Mouse (Mus musculus) retina, adult 2 months (tissue): ENCODE results near the gene Cog3.
"Not testable (repeated sequence)": the region's sequence is repeated elsewhere in the genome, so short reads cannot be mapped to it uniquely, and the experiment has no call there.

Source experiments
- DNase-seq: peaks from one replicate; pipeline ENCODE4 v3.0.0-alpha.2; 2012; ENCODE audit warnings: low read depth, low spot score

Gene Cog3

DNA sequence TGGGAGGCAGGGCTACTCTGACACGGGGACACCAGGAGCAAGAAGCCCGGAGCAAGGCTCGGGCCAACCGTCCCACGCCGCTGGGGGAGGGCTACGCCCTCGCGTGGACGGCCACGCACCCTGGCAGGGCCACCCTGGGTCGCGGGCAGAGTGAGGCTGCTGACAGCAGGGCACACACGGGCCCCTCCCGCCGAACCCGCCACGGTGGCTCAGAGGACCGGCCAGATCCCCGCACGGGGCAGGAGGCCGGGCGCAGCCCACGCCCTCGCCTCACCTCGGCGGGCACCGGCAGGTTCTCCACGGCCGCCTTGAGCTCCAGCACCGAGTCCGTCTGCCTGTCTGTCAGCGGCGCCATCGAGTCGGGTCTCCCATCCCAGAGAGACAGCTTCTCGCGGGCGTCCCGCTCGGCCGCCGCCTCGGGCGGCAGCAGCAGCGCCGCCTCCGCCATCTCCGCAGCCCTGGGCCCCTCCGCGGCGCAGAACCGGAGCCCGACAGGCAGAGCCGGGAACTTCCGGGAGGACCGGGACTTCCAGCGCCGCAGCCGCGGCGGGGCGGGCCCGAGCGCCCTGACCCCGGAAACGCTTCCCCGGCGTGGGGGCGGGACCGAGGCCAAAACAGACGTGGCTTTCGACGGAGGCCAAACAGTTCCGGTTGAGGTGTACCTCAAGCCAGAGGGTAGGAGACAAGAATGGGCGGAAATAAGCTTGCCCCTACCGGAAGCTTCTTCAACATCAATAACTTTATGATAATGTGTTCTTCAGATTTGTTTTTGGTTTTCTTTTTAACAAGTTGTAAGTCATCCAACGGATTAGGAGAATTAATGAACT, at the start of gene Cog3:
Cog3 (minus strand) TSS at position 527 of the 827 bp plus-strand sequence.
- peak; percentile 85 for DNase-seq

GRCm38 (mm10) chr14:75797769-75798386, 43.6 kb upstream of the Cog3 start:
- no peak for DNase-seq

GRCm38 (mm10) chr14:75795918-75796317, 41.6 kb upstream of the Cog3 start:
- no peak for DNase-seq

- DNase-seq, result no peak
These were observed 40.4 kb upstream of the Cog3 start for GRCm38 (mm10) chr14:75794726-75795125.

- no peak for DNase-seq
These were observed 40.0 kb upstream of the Cog3 start for GRCm38 (mm10) chr14:75794324-75794723.

GRCm38 (mm10) chr14:75793110-75793509, 38.8 kb upstream of the Cog3 start:
- DNase-seq, result no peak

GRCm38 (mm10) chr14:75791372-75791771, 37.1 kb upstream of the Cog3 start:
- DNase-seq, result no peak

GRCm38 (mm10) chr14:75790411-75790996, 36.2 kb upstream of the Cog3 start:
- no peak for DNase-seq

DNA sequence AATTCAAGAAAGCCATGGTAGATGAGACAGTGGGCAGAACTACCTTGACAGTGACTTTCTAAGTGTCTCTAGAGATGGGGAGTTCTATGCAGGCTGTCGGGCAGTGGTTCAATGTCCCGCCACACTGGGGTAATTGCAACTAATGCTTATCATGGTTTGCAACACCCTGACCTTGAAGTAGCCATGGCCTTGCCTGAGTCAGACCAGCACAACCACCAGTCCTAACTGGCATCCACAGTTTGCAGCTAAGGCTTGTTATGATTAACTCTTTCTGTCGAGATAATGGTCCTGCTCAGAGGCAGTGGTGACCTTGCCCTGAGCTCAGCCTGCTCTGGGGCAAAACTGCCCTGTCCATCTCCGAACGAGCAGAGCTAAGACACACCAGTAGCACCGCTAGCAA, 35.0 kb upstream of the Cog3 start:
- no peak for DNase-seq

GRCm38 (mm10) chr14:75787794-75788175, 33.5 kb upstream of the Cog3 start:
- DNase-seq, result no peak

GRCm38 (mm10) chr14:75786868-75787793, 32.8 kb upstream of the Cog3 start, which contains the start of gene Slc25a30:
Gene Slc25a30, minus strand, starts transcription at chr14:75787037.
- peak; percentile 65 for DNase-seq

DNA sequence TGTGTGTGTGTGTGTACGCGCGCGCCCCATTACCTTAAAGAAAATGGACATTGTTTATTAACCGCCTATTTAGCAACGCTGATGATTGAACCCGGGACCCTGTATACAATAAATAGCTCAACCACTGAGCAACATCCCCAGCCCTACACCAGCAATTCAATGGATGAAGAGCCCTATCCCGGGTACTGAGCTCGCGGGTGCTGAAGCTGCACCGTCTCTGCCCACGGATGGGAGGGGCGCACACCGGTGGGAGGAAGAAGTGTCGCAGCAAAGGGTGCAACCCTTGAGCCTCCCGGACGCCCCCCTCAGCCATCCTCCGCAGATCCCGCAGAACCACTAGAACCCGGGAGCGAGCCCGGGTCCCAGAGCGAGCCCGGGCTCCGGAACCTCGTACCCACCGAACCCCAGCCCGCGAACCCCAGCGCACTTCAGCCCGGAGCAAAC, 32.1 kb upstream of the Cog3 start:
- no peak for DNase-seq

DNA sequence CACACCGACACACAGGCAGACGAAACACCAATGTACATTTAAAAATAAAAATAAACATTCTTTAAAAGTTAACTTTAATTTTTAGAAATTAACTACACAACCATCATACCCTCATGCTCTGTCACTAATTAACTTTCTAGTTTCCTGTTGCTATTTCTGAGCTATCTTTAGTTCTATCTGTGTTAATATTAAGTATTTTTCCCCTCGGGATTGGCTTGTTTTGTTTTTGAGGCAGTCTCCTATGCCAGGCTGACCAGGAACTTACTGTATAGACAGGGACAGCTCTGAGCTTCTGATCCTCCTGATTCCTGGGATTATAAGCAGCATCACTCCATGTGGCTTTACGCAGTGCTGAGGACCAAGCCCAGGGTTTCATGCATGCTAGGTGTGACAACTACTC, 25.6 kb upstream of the Cog3 start:
- DNase-seq, result no peak

GRCm38 (mm10) chr14:75776637-75777036, 22.3 kb upstream of the Cog3 start:
- DNase-seq, result no peak

- no peak for DNase-seq
These were observed 19.1 kb upstream of the Cog3 start for GRCm38 (mm10) chr14:75773431-75773830.

GRCm38 (mm10) chr14:75772407-75772806, 18.1 kb upstream of the Cog3 start:
- DNase-seq, result not testable (repeated sequence)

DNA sequence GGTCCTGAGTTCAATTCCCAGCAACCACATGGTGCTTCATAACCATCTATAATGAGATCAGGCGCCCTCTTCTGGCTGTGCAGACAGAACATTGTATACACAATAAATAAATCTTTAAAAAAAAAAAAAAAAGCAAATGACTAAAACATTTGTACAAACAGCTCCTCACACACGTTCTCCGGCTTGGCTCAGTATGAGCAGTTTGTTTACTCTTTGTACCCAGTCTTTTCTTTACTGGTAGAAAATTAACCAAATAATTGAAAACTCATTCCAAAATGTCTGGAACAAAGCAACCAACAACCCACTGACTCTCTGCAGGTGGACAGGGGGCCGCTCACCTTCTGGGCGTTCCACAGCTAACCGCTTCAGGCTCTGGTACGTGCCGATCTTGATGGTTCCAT, 16.8 kb upstream of the Cog3 start:
- DNase-seq, result no peak

- no peak for DNase-seq
These were observed 15.0 kb upstream of the Cog3 start for GRCm38 (mm10) chr14:75769334-75769733.

- DNase-seq, result no peak
These were observed 13.9 kb upstream of the Cog3 start for GRCm38 (mm10) chr14:75768275-75768608.

DNA sequence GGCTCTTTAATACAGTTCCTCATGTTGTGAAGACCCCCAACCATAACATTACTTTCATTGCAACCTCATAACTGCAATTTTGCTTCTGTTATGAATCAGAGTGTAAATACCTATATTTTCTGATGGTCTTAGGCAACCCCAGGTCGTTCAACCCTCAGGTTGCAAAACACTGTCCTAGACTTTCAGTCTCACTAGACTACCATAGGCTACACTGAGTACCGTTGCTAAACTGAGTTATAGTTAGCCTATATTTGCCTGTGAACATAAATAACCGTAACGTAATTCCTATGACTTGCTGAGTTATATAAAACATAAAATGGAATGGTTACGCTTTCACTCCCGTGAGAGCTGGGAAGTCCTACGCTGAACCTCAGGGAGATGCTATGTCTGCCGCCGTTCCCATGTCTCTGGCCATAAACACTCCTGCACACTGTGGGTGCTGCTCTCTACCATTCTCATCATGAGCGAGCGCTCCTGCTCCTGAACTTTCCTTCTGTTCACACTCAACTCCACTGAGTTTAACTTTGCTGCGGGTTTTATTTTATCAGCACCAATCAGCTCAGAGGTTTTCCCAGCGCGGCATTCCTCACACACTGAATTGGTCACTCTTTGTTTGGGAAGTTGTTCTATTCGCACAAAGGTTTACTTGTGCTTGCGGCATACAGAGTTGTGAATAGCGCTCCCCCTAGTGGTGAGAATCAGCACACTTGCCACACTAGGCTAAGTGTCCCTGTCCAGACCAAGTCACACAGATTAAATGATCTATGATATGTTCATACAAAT, 13.4 kb upstream of the Cog3 start:
- peak; percentile 54 for DNase-seq
